Mouse (Mus musculus): ENCODE measurements around the gene Ly6g5b.

DNA sequence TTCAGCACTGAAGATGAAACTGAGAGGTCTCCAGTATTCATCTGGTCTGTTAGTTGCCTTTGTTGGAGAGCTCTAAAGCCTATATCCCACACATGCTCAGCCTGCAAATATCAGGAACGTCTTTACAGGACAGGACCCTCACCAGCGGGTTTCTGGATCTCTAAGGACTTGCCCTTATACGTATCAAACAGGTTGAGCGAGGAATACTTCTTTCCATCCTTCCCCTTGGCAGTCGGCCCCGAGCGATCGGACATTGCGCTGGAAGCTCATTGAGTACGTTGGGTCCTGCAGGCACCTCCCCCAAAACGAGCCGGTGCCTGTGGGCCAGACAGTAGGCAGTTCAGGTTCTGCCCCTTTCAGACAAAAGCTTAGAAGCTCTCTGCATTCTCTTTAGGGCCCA, 47.5 kb upstream of the Ly6g5b start:
- TF ChIP-seq TAL1 (IDR thresholded peaks at IDR 0.05; ENCODE audit: low read length) (no peak), GATA1 (IDR thresholded peaks at IDR 0.05; ENCODE audit: low read length) (no peak)

Measured in erythroblast, embryonic 14.5 days (primary cell).